Mouse (Mus musculus): ENCODE measurements around the gene Cbx6.
"Not testable (repeated sequence)": the region's sequence is repeated elsewhere in the genome, so short reads cannot be mapped to it uniquely, and the experiment has no call there.

Gene Cbx6

DNA sequence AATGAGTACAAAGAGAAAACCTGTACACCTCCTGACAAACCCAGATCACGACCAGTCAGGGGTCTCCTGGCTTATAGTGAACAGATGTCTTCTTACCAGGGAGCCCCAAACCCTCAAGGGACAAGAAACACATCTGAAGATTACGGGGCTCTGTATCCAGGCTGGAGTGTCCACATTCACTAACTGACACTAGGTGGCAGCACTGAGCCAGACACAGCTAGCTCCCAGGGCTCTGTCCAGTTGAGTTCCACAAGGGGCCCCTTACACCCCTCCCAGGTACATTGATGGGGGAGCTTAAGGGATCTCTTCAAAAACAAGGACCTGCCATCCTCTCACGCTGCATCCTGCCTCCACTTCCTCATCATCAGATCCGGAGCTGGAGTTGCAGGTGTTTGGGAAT is 4.1 kb downstream of the Cbx6 start:
- peak; percentile 91 for DNase-seq (ENCODE audit: low read depth, low spot score)

DNA sequence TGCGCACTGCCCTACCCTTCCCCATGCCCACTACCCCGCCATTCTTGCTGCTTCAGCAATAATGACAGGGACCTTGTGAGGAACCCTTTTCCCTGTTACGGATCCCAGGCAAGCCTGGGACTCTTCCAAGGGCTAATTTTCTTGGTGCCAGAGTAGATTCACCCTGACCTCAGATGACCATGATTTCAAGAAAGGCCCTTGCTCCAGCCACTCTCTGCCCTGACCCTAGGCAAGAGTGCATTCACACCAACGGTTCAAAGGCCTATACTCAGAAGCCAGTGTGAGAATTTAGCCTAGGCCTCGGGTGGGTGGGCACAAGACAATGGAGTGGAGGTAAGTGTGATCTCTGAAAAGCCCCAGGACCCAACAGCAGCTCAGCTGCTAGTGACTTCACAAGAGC is 5.1 kb downstream of the Cbx6 start:
- DNase-seq (ENCODE audit: low read depth, low spot score): no peak

- DNase-seq (ENCODE audit: low read depth, low spot score): peak; percentile 69
These were observed 6.0 kb downstream of the Cbx6 start for GRCm38 (mm10) chr15:79828366-79829035.

- DNase-seq (ENCODE audit: low read depth, low spot score): no peak
These were observed 6.7 kb downstream of the Cbx6 start for GRCm38 (mm10) chr15:79827778-79828210.

DNA sequence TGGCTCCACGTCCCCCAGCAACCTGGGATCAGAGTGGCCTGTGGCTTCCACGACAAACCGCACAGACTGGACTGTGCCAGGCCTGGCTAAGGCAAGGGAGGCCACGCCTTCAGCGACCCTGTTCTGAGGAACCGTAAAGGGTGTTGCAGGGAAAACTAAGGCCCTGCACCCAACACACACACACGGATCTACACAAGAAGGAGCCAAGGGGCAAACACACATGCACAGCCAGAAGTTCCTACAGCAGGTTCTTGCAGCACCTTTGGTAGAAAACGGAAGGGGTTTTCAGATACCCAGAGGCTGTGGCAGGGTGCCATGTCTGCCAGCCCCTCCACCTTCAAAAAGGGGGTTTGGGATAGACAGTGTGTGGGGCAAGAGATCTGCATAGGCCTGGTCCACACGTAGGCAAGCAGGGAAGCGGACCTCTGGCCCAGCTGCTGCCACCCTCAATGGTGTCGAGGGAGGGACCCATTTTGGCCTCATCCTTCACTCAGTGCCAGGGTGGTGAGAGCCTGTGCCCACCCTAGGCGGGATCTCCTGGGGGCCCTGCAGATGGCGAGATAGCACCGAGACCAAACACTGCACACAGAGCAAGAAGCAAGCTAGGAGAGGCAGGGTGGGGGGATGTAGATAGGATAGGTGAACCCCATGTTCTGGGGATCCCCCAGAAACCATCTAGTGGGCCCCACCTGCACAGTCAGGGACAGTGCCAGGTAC is 7.3 kb downstream of the Cbx6 start:
- no peak for DNase-seq (ENCODE audit: low read depth, low spot score)

DNA sequence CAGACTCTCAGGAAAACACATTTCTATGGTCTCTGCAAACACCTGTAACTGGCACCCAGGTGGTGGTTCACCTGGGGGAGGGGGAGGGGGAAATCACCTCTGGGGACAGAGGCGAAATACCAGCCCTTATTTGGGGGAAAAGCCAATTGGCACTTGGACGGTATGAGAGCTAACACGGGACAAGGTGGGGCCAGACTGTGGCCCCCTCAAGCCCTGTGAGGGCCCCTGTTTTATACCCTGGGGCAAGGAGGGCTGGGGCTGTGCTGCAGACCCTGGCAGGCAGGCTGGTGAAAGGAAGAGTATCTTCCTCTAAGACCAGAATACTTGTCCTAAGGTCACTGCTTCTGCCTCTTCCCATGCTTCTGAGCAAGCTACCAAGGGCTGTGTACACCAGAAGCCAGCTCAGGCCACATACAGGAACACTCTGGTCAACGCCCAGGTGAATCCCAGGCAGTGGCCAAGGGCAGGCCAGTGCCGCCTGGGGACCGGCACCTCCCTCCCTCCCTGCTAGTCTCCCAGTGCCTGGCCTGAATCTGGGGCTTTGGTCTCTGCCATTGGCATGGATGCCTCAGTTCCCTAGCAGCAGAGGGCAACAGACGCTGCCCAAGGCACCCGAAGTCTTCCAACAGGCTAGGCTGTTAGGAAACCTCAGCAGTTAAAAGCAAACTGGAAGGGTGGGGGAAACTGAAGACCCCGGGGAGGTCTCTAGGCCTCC is 8.1 kb downstream of the Cbx6 start:
- DNase-seq (ENCODE audit: low read depth, low spot score): no peak

DNA sequence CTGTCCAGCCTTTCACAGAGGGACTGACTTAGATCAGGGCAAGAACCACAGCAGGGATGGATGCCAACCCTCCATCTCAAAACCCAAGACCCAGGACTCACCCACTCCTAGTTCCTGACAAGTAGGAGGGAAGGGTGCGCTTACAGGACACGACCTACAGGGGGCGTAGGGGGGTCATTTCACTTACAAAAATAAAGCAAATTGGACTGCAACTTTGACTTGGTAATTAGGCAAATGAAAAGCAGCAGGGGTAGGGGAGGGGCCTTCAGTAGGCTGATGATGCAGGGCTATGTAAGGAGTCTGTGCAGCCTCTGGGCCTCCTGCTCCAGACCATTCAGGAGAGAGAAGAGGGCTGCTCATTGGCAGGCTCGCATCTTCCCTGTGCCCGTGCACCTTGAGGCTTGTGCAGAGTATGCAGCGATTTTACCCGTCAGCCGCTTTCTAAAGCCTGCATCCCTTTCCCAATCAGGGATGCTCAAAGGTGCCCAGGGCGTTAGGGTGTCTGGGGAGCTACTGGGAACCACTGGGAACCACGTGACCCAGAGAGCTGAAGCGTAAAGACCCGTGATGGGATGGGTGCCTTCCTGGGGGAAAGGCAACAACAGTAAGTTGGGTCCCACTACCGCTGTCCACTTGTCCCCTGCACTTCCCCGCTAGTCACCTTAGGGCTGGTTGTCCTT is 9.2 kb downstream of the Cbx6 start:
- peak; percentile 77 for DNase-seq (ENCODE audit: low read depth, low spot score)

- peak; percentile 46 for DNase-seq (ENCODE audit: low read depth, low spot score)
These were observed 10.8 kb downstream of the Cbx6 start for GRCm38 (mm10) chr15:79823588-79824280.

DNA sequence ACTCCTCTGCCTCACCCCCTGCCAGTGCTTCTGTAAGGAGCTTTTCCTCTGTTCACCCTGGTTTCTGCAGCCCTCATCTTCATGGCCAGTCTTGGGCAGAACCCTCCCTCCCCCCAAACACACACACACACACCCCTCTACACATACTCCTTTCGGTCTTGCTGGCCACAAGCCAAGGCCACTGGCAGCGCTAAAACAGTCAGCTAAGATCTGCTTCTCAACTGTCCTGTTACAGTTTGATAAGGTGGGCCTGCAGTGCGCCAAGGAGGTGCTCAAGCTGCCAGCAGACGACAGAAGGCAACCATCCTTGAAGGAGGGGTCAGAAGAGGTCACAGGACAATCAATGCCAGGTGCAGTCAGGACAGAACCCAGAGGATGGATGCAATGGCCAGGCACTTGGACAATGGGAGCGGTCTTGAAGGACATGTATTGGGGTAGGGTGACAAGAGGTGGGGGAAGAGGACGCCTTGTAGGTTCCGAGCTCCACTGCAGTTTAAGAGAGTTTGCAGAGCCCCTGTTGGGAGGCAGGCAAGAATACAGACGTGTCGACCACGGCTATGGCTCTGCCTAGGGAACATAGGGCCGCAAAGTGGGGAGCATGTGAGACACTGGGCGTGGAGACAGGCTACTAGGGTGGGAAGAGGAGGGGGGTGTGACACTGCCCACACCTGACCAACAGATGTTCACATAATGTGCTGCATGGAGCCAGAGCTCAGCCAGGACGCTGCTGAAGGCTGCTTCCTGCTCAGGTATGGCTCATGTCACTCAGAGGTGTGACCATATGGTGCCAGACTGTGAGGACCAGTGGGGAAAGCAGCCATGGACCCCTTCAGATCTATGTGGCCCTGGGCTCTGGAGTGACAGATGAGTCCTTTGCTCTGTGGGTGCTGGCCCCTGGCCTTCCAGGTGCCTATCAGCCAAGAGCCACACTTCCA is 12.0 kb downstream of the Cbx6 start:
- peak; percentile 32 for DNase-seq (ENCODE audit: low read depth, low spot score)

DNA sequence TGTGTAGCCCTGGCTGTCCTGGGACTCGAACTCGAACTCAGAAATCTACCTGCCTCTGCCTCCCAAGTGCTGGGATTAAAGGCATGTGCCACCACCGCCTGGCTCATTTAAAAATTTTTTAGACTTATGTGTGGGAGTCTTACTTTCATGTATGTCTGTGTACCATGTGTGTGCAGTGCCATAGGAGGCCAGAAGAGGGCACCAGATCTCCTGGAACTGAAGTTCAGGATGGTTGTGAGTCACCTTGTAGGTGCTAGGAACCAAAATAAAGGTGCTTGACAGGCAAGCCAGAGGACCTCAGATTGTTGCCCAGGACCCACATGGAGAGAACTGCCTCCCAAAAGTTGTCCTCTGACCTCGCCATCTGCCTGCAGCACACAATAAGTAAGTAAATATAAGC is 16.2 kb downstream of the Cbx6 start:
- no peak for DNase-seq (ENCODE audit: low read depth, low spot score)

DNA sequence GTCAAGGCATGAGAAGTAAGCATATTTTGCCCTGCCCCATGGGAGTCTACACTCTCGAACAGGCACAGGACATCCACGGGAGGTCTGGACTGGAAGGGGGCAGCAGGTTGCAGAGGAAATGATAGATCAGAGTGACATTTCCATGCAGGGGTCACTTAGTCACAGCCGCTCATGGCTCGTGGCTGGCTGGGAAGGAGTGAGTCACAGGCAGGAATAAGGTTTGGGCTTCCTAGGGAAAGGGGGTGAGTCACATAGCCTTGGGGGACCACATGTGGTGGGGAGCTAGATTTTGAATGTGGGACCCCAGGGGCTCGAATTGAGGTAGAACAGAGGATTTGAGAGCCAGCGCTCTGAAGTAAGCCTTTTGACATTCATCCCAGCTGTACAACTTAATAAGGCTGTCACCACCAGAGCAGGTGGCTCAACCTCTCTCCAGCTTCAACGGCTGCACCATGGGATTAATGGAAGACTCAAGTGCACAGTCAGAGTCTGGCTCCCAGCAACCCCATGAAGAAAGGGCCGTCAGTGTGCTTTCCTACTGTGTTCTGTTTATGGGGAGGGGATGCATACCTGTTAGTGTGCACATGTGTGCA is 20.7 kb downstream of the Cbx6 start:
- peak; percentile 61 for DNase-seq (ENCODE audit: low read depth, low spot score)

DNA sequence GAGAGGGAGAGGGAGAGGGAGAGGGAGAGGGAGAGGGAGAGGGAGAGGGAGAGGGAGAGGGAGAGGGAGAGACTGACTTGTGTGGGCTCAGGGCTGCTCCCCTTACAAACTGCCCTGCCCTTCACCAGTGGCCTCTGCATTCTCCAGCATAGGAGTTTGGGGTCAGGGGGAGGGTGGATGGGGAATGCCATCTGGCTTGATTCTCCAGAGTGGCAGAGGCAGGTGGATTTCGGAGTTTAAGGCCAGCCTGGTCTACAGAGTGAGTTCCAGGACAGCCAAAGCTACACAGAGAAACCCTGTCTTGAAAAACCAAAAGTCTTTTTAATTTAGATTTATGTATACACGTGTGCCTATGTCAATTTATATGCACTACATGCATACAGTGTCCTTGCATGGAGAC is 21.6 kb downstream of the Cbx6 start:
- not testable (repeated sequence) for DNase-seq (ENCODE audit: low read depth, low spot score)

- DNase-seq (ENCODE audit: low read depth, low spot score): peak; percentile 79
These were observed 23.5 kb downstream of the Cbx6 start for GRCm38 (mm10) chr15:79810997-79811396.

GRCm38 (mm10) chr15:79810061-79810460 is 24.4 kb downstream of the Cbx6 start:
- peak; percentile 96 for DNase-seq (ENCODE audit: low read depth, low spot score)

DNA sequence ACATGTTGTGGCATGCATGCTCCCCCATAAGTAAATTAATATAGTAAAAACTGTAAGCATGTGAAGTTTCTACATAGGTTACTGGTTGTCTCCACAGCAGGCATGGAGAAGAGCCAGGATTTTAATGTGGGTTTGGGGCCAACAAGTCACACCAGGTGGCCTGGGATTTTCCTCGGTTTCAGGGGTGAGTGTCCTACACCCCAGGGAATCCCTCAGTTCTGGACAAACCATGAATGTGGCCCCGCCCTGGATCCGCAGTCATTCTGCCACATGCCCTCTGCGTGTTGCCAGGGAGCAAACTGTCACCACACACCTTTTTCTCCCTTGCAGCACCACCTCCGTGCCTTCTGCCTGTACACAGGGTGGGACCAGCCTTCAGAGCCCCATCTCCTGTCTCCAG is 25.8 kb downstream of the Cbx6 start:
- peak; percentile 69 for DNase-seq (ENCODE audit: low read depth, low spot score)

DNA sequence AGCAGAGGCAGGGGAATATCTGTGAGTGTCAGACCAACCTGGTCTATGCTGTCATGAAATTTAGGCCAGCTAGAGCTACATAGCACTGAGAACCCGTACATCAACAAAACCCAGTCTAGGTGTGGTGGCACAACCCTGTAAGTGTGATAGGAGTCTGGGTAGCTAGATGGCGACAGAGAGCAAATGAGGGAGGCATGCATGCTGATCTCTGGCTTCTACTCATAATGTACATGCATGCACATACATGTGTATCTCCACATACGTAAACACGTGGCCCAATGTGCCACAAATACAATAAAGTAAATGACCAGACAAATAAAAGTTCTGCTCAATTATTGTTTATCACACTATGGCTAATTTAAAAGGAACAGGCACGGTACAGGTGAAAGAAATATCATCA is 26.4 kb downstream of the Cbx6 start:
- peak; percentile 88 for DNase-seq (ENCODE audit: low read depth, low spot score)

GRCm38 (mm10) chr15:79807050-79807449 is 27.4 kb downstream of the Cbx6 start:
- no peak for DNase-seq (ENCODE audit: low read depth, low spot score)

GRCm38 (mm10) chr15:79805246-79805645 is 29.2 kb downstream of the Cbx6 start:
- no peak for DNase-seq (ENCODE audit: low read depth, low spot score)

DNA sequence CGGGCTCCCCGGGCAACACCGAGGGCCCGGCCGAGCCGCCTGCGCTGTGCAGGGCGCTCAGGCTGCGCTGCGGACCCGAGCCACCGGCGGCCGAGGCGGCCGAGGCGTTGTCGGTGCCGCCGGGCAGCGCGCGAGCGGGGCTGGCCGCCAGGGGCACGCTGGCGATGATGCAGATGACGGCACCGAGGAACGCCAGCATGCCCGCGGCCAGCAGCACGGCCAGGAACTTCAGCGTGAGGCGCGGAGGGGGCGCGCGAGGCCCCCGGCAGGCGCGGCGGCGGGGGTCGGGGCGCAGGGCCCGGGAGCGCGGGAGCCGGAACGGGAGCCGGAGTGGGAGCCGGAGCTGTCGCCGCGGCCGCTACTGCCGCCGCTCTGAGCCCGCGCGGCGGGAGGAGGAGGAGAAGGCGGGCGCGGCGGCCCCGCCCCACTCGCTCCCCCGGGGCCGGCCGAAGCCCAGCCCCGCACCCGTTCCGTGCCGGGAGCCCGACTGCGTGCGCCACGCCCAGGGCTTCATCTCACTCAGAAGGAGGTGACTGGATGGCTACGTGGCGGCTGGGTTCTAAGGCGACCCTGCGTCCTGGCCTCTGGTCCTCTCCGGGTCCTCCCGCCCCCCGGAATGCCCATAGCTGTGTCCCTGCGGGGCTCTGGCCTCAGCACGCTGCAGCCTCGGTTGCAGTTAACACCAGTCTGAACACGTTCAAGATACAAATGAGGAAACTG is 30.0 kb downstream of the Cbx6 start, which contains the start of gene Nptxr:
Nptxr (minus strand) TSS at position 415 of the 720 bp plus-strand sequence.
- peak; percentile 77 for DNase-seq (ENCODE audit: low read depth, low spot score)
